Comparison of ENCODE assay signal across 8 mouse cellular contexts in genomic region chr2:156420327-156420693, GRCm38 (mm10). TPM values are rescaled to one million over a fixed set of nuclear protein-coding genes. Genes with fewer than 3 reads are reported as not detected.
A peak's percentile ranks its signal among the peaks of the same experiment; 100 is the strongest.
DNase-seq lines count a peak whose midpoint lies in the region; ATAC-seq and TF ChIP-seq lines count a peak whose summit lies in the region.

No protein-coding gene starts in this region.

- H3K4me1 ChIP-seq in embryonic facial prominence, embryonic 13.5 days, result peaks cover 27% of the 10 kb centered on the region
- H3K4me1 ChIP-seq in hindbrain, embryonic 14.5 days (replicated peaks; ENCODE audit: control insufficient read depth, insufficient read depth, low read length), result peaks cover 26% of the 10 kb centered on the region; the same call in 1 of the 2 replicates
- peaks cover 20% of the 10 kb centered on the region for H3K4me1 ChIP-seq in midbrain, embryonic 14.5 days (ENCODE audit: control insufficient read depth, insufficient read depth, low read length)

- ATAC-seq in embryonic facial prominence, embryonic 13.5 days (ENCODE audit: insufficient number of reproducible peaks, insufficient read depth, low FRiP score, low TSS enrichment, low read depth), result peak; percentile 7; the same call in 1 of the 2 replicates
- peak; percentile 36 for ATAC-seq in hindbrain, embryonic 14.5 days (ENCODE audit: low FRiP score)
- peak; percentile 21; the same call in 1 of the 2 replicates for ATAC-seq in midbrain, embryonic 14.5 days (ENCODE audit: low FRiP score, low TSS enrichment)
- no peak for ATAC-seq in CD4-positive, CD25-positive, alpha-beta regulatory T cell, adult 4 months
- ATAC-seq in monocyte, adult 5-6 weeks (replicated peaks; ENCODE audit: insufficient number of reproducible peaks, low FRiP score, low TSS enrichment, poor library complexity, severe bottlenecking), result no peak

- no peaks in the 10 kb centered on the region for H3K9me3 ChIP-seq in embryonic facial prominence, embryonic 13.5 days
- H3K9me3 ChIP-seq in hindbrain, embryonic 14.5 days (ENCODE audit: control insufficient read depth, low read length), result no peaks in the 10 kb centered on the region
- no peaks in the 10 kb centered on the region for H3K9me3 ChIP-seq in midbrain, embryonic 14.5 days (ENCODE audit: control insufficient read depth, low read length)

- peak overlapping the region; percentile 98 for H3K4me2 ChIP-seq in embryonic facial prominence, embryonic 13.5 days
- peak overlapping the region; percentile 68 for H3K4me2 ChIP-seq in hindbrain, embryonic 14.5 days (replicated peaks)
- H3K4me2 ChIP-seq in midbrain, embryonic 14.5 days (ENCODE audit: low read length), result peak overlapping the region; percentile 79

- H3K9ac ChIP-seq in embryonic facial prominence, embryonic 13.5 days, result peak overlapping the region; percentile 75
- peak overlapping the region; percentile 91 for H3K9ac ChIP-seq in hindbrain, embryonic 14.5 days
- H3K9ac ChIP-seq in midbrain, embryonic 14.5 days (replicated peaks; ENCODE audit: low read length), result peak overlapping the region; percentile 92

- 9% methylated on average over 14 of the region's 14 CpGs for WGBS in embryonic facial prominence, embryonic 13.5 days
- WGBS in hindbrain, embryonic 14.5 days, result 5% methylated on average over 14 of the region's 14 CpGs
- WGBS in midbrain, embryonic 14.5 days, result 5% methylated on average over 14 of the region's 14 CpGs

- peak overlapping the region; percentile 91 for H3K27ac ChIP-seq in layer of hippocampus, adult 2 months
- H3K27ac ChIP-seq in embryonic facial prominence, embryonic 13.5 days, result 0 out of 2 replicates have a peak overlapping the region, but pooled peaks have one; percentile 22
- H3K27ac ChIP-seq in hindbrain, embryonic 14.5 days, result peak overlapping the region; percentile 93
- H3K27ac ChIP-seq in midbrain, embryonic 14.5 days (replicated peaks; ENCODE audit: low read depth, low read length), result peak overlapping the region; percentile 94

- no peak for TF ChIP-seq CTCF in layer of hippocampus, adult 2 months (conservative IDR thresholded peaks at IDR 0.05)

- peak overlapping the region; percentile 66 for H3K4me3 ChIP-seq in layer of hippocampus, adult 2 months
- H3K4me3 ChIP-seq in embryonic facial prominence, embryonic 13.5 days, result peak overlapping the region; percentile 65
- peak overlapping the region; percentile 87 for H3K4me3 ChIP-seq in hindbrain, embryonic 14.5 days (replicated peaks; ENCODE audit: low read length)
- peak overlapping the region; percentile 76 for H3K4me3 ChIP-seq in midbrain, embryonic 14.5 days (replicated peaks; ENCODE audit: low read depth, low read length)

- peaks cover 44% of the 10 kb centered on the region for H3K27me3 ChIP-seq in embryonic facial prominence, embryonic 13.5 days
- H3K27me3 ChIP-seq in hindbrain, embryonic 14.5 days (ENCODE audit: control insufficient read depth, insufficient read depth, low read length), result no peaks in the 10 kb centered on the region
- no peaks in the 10 kb centered on the region for H3K27me3 ChIP-seq in midbrain, embryonic 14.5 days (ENCODE audit: control insufficient read depth, insufficient read depth, low read length)

- no peak for DNase-seq in layer of hippocampus, adult 2 months (ENCODE audit: low spot score in 2 of 2)
- no peak for DNase-seq in layer of hippocampus, postnatal 10 days (ENCODE audit: low spot score in 2 of 2)
- DNase-seq in hindbrain, embryonic 14.5 days (ENCODE audit: low spot score), result no peak
- no peak for DNase-seq in midbrain, embryonic 14.5 days
- DNase-seq in adrenal gland, postnatal 10 days, result no peak

- no peaks in the 10 kb centered on the region for H3K36me3 ChIP-seq in embryonic facial prominence, embryonic 13.5 days
- no peaks in the 10 kb centered on the region for H3K36me3 ChIP-seq in hindbrain, embryonic 14.5 days (replicated peaks; ENCODE audit: control insufficient read depth, insufficient read depth)
- no peaks in the 10 kb centered on the region for H3K36me3 ChIP-seq in midbrain, embryonic 14.5 days (ENCODE audit: control insufficient read depth, insufficient read depth, low read length)

RNA-seq across cellular contexts. Expression of gene Epb41l1, which starts 0.4 kb away (rescaled TPM):
- total RNA-seq in layer of hippocampus, adult 2 months (2021), result 100 to 1,000 TPM; 340 to 347 TPM
- 100 to 1,000 TPM; 268 to 270 TPM for total RNA-seq in layer of hippocampus, postnatal 10 days (2021)
- polyA plus RNA-seq in embryonic facial prominence, embryonic 13.5 days (2015; fragmentation: Nextera tagmentation; extraction: Ambion mirVana), result 4.4 and 4.5 TPM in 2 replicates
- 19.5 and 24.3 TPM in 2 replicates for polyA plus RNA-seq in hindbrain, embryonic 14.5 days (2014; fragmentation: Nextera tagmentation; extraction: Ambion mirVana)
- polyA plus RNA-seq in midbrain, embryonic 14.5 days (2014; fragmentation: Nextera tagmentation; extraction: Ambion mirVana), result 20.9 and 26.1 TPM in 2 replicates
- polyA plus RNA-seq in CD4-positive, CD25-positive, alpha-beta regulatory T cell, adult 4 months (2017; shearing (Covaris generic)), result under 1 TPM in 1 of 2 experiments, not detected in 1; 0.24 TPM
- 10 to 100 TPM; 41.5 to 56.4 TPM for total RNA-seq in adrenal gland, postnatal 10 days (2021)
- 3.5 to 7.1 TPM (median 6.2 TPM) in 3 replicates for total RNA-seq in monocyte, adult 5-6 weeks (2017)

Comparison
In these comparisons a context has a peak if more than half of its experiments do, and no peak if none do; other contexts are left out.
1. H3K27ac ChIP-seq: peak in every context shown above with its lines; median percentile 94 in midbrain, embryonic 14.5 days; 93 in hindbrain, embryonic 14.5 days; 91 in layer of hippocampus, adult 2 months; 22 in embryonic facial prominence, embryonic 13.5 days.
2. ATAC-seq: peak in embryonic facial prominence, embryonic 13.5 days (single experiment), hindbrain, embryonic 14.5 days (single experiment) and midbrain, embryonic 14.5 days (single experiment); none in CD4-positive, CD25-positive, alpha-beta regulatory T cell, adult 4 months (single experiment) and monocyte, adult 5-6 weeks (single experiment).
3. RNA of gene Epb41l1, which starts 0.4 kb away (total RNA-seq): 340 to 347 TPM in layer of hippocampus, adult 2 months and 268 to 270 TPM in layer of hippocampus, postnatal 10 days; 41.5 to 56.4 TPM in adrenal gland, postnatal 10 days and 3.5 to 7.1 TPM in monocyte, adult 5-6 weeks; every median in the first group is over 4 times any median in the second.
4. Peak in every context shown above with its lines, with median percentiles within 50 percentile points of each other: H3K4me3 ChIP-seq, H3K4me2 ChIP-seq and H3K9ac ChIP-seq.